Mouse (Mus musculus): ENCODE results near the gene Apom. TPM values are rescaled to one million over a fixed set of nuclear protein-coding genes. Genes with fewer than 3 reads are reported as not detected.
A peak's percentile ranks its signal among the peaks of the same experiment; 100 is the strongest.

Apom gene
- total and polyA plus RNA-seq, 2 experiments from 2014 or later = 0.37 TPM; not detected in 1

GRCm38 (mm10) chr17:35164568-35165450 lies 33.0 kb upstream of the Apom start, which contains the start of gene Prrc2a:
TSS of gene Prrc2a (minus strand) at chr17:35164897.
- Histone ChIP-seq H3K27me3 (ENCODE audit: insufficient read depth, low read length) (no peaks in the 10 kb centered on the region), H3K4me1 (ENCODE audit: insufficient read depth, low read length) (peaks cover 11% of the 10 kb centered on the region; the same call in 1 of the 2 replicates), H3K9ac (replicated peaks; ENCODE audit: low read length) (peak within 1 kb of the TSS; percentile 100), H3K4me3 (ENCODE audit: low read length) (peak within 1 kb of the TSS; percentile 100), H3K27ac (peak within 1 kb of the TSS; percentile 99), H3K4me2 (ENCODE audit: low read depth, low read length) (peak within 1 kb of the TSS; percentile 63), H3K36me3 (ENCODE audit: insufficient read depth, low read length) (peaks cover 23% of the 10 kb centered on the region), H3K9me3 (ENCODE audit: low read length) (no peaks in the 10 kb centered on the region)
- peak; percentile 97 for ATAC-seq
- WGBS = under 1% methylated on average over 55 of the region's 89 CpGs
- TF ChIP-seq CTCF (IDR thresholded peaks at IDR 0.05; ENCODE audit: low read depth) = no peak
- peak; percentile 100 for DNase-seq (ENCODE audit: low spot score)

GRCm38 (mm10) chr17:35164218-35164567 lies 32.3 kb upstream of the Apom start:
- no peaks in the 10 kb centered on the region for H3K9me3 ChIP-seq (ENCODE audit: low read length)
- no peak for ATAC-seq
- peak overlapping the region; percentile 99 for H3K27ac ChIP-seq
- H3K4me3 ChIP-seq (ENCODE audit: low read length) = peak overlapping the region; percentile 100
- 0% methylated on average over 25 of the region's 28 CpGs for WGBS
- peak overlapping the region; percentile 100 for H3K9ac ChIP-seq (replicated peaks; ENCODE audit: low read length)
- H3K36me3 ChIP-seq (ENCODE audit: insufficient read depth, low read length) = peaks cover 29% of the 10 kb centered on the region
- DNase-seq (ENCODE audit: low spot score) = no peak
- TF ChIP-seq CTCF (IDR thresholded peaks at IDR 0.05; ENCODE audit: low read depth) = no peak
- peaks cover 11% of the 10 kb centered on the region; the same call in 1 of the 2 replicates for H3K4me1 ChIP-seq (ENCODE audit: insufficient read depth, low read length)
- no peaks in the 10 kb centered on the region for H3K27me3 ChIP-seq (ENCODE audit: insufficient read depth, low read length)
- peak overlapping the region; percentile 63 for H3K4me2 ChIP-seq (ENCODE audit: low read depth, low read length)

GRCm38 (mm10) chr17:35163326-35164081 lies 31.7 kb upstream of the Apom start:
- H3K4me1 ChIP-seq (ENCODE audit: insufficient read depth, low read length) = peaks cover 11% of the 10 kb centered on the region; the same call in 1 of the 2 replicates
- peak overlapping the region; percentile 100 for H3K4me3 ChIP-seq (ENCODE audit: low read length)
- DNase-seq (ENCODE audit: low spot score) (peak; percentile 20), ATAC-seq (no peak)
- peak overlapping the region; percentile 100 for H3K9ac ChIP-seq (replicated peaks; ENCODE audit: low read length)
- H3K4me2 ChIP-seq (ENCODE audit: low read depth, low read length) = peak overlapping the region; percentile 63
- TF ChIP-seq CTCF (IDR thresholded peaks at IDR 0.05; ENCODE audit: low read depth) = no peak
- H3K9me3 ChIP-seq (ENCODE audit: low read length) = no peaks in the 10 kb centered on the region
- H3K27me3 ChIP-seq (ENCODE audit: insufficient read depth, low read length) = no peaks in the 10 kb centered on the region
- WGBS = 8% methylated on average over 8 of the region's 8 CpGs
- H3K27ac ChIP-seq = peak overlapping the region; percentile 99
- peaks cover 36% of the 10 kb centered on the region for H3K36me3 ChIP-seq (ENCODE audit: insufficient read depth, low read length)

GRCm38 (mm10) chr17:35162730-35163129 lies 30.9 kb upstream of the Apom start:
- Histone ChIP-seq H3K27ac (peak overlapping the region; percentile 99; the same call in 1 of the 2 replicates), H3K36me3 (ENCODE audit: insufficient read depth, low read length) (peaks cover 44% of the 10 kb centered on the region), H3K9me3 (ENCODE audit: low read length) (no peaks in the 10 kb centered on the region), H3K4me2 (ENCODE audit: low read depth, low read length) (peak overlapping the region; percentile 63), H3K27me3 (ENCODE audit: insufficient read depth, low read length) (no peaks in the 10 kb centered on the region), H3K9ac (replicated peaks; ENCODE audit: low read length) (peak overlapping the region; percentile 100), H3K4me1 (ENCODE audit: insufficient read depth, low read length) (peaks cover 11% of the 10 kb centered on the region; the same call in 1 of the 2 replicates), H3K4me3 (ENCODE audit: low read length) (peak overlapping the region; percentile 100)
- 26% methylated on average over 12 of the region's 12 CpGs for WGBS
- DNase-seq (ENCODE audit: low spot score) (no peak), ATAC-seq (no peak)
- TF ChIP-seq CTCF (IDR thresholded peaks at IDR 0.05; ENCODE audit: low read depth) = no peak

- no peak for TF ChIP-seq CTCF (IDR thresholded peaks at IDR 0.05; ENCODE audit: low read depth)
- Histone ChIP-seq H3K36me3 (ENCODE audit: insufficient read depth, low read length) (peaks cover 50% of the 10 kb centered on the region), H3K9me3 (ENCODE audit: low read length) (no peaks in the 10 kb centered on the region), H3K4me2 (ENCODE audit: low read depth, low read length) (peak overlapping the region; percentile 63), H3K27me3 (ENCODE audit: insufficient read depth, low read length) (no peaks in the 10 kb centered on the region), H3K27ac (no peak overlapping the region), H3K4me3 (ENCODE audit: low read length) (peak overlapping the region; percentile 100; the same call in 1 of the 2 replicates), H3K9ac (replicated peaks; ENCODE audit: low read length) (peak overlapping the region; percentile 14; the same call in 1 of the 2 replicates), H3K4me1 (ENCODE audit: insufficient read depth, low read length) (peaks cover 11% of the 10 kb centered on the region; the same call in 1 of the 2 replicates)
- ATAC-seq = no peak
- no peak for DNase-seq (ENCODE audit: low spot score)
- 62% methylated on average over 14 of the region's 14 CpGs for WGBS
Measured at GRCm38 (mm10) chr17:35162121-35162520, 30.3 kb upstream of the Apom start.

GRCm38 (mm10) chr17:35161421-35161820 lies 29.6 kb upstream of the Apom start:
- Histone ChIP-seq H3K9ac (replicated peaks; ENCODE audit: low read length) (0 out of 2 replicates have a peak overlapping the region, but pooled peaks have one; percentile 14), H3K27ac (no peak overlapping the region), H3K9me3 (ENCODE audit: low read length) (no peaks in the 10 kb centered on the region), H3K4me2 (ENCODE audit: low read depth, low read length) (no peak overlapping the region), H3K27me3 (ENCODE audit: insufficient read depth, low read length) (no peaks in the 10 kb centered on the region), H3K4me1 (ENCODE audit: insufficient read depth, low read length) (peaks cover 11% of the 10 kb centered on the region; the same call in 1 of the 2 replicates), H3K4me3 (ENCODE audit: low read length) (no peak overlapping the region), H3K36me3 (ENCODE audit: insufficient read depth, low read length) (peaks cover 57% of the 10 kb centered on the region)
- DNase-seq (ENCODE audit: low spot score) = no peak
- no peak for ATAC-seq
- 88% methylated on average over 11 of the region's 11 CpGs for WGBS
- no peak for TF ChIP-seq CTCF (IDR thresholded peaks at IDR 0.05; ENCODE audit: low read depth)

Data from hindbrain, postnatal 0 days (tissue).